Mouse (Mus musculus) neural tube, embryonic 12.5 days (tissue): ENCODE data around the gene Rab2b. TPM values are rescaled to one million over a fixed set of nuclear protein-coding genes. Genes with fewer than 3 reads are reported as not detected.
A peak's percentile ranks its signal among the peaks of the same experiment; 100 is the strongest.

Source experiments
- ATAC-seq: fragments of 200-750 bp; cut with Nextera tagmentation; 2 replicates; pipeline ENCODE4 v1.8.0; 2017; ENCODE audit warnings: low read depth, mild to moderate bottlenecking, moderate TSS enrichment, moderate library complexity; ENCODE audit not compliant: low FRiP score
- H3K27ac ChIP-seq: fragments of 300-500 bp; sonication (generic); 2 replicates; pipeline ENCODE4 v1.5.1; 2016
- H3K27me3 ChIP-seq: fragments of 300-500 bp; sonication (generic); replicated peaks from 2 replicates; pipeline ENCODE4 v1.6.1; 2016; ENCODE audit warnings: mild to moderate bottlenecking
- H3K36me3 ChIP-seq: fragments of 300-500 bp; sonication (generic); 2 replicates; pipeline ENCODE4 v1.6.1; 2016; ENCODE audit warnings: mild to moderate bottlenecking
- H3K4me1 ChIP-seq: fragments of 300-500 bp; sonication (generic); 2 replicates; pipeline ENCODE4 v1.6.1; 2016
- H3K4me2 ChIP-seq: fragments of 300-500 bp; sonication (generic); replicated peaks from 2 replicates; pipeline ENCODE4 v1.6.1; 2016; ENCODE audit warnings: mild to moderate bottlenecking
- H3K4me3 ChIP-seq: fragments of 300-500 bp; sonication (generic); 2 replicates; pipeline ENCODE4 v1.5.1; 2016
- H3K9ac ChIP-seq: fragments of 300-500 bp; sonication (generic); 2 replicates; pipeline ENCODE4 v1.6.1; 2016; ENCODE audit warnings: mild to moderate bottlenecking
- H3K9me3 ChIP-seq: fragments of 300-500 bp; sonication (generic); 2 replicates; pipeline ENCODE4 v1.6.1; 2016; ENCODE audit warnings: mild to moderate bottlenecking
- WGBS: fragments of 180-500 bp; shearing (Covaris S2); methylation state at CpG from one replicate; pipeline ENCODE4 v1.1.7; 2016; 5-methylcytosine and 5-hydroxymethylcytosine counted together
- polyA plus RNA-seq: library from polyadenylated mRNA; unstranded; fragments of >200 nt; fragmentation: Nextera tagmentation; extraction: Ambion mirVana; gene quantifications from 2 replicates; pipeline ENCODE4 v1.2.1, GENCODE M21; 2016

The Rab2b gene
- polyA plus RNA-seq, result 43.7 and 52.9 TPM in 2 replicates

- H3K4me1 ChIP-seq, result peaks cover 7% of the 10 kb centered on the region
- H3K27me3 ChIP-seq, result no peaks in the 10 kb centered on the region
- H3K27ac ChIP-seq, result peak within 1 kb of the TSS; percentile 68
- peak within 1 kb of the TSS; percentile 88 for H3K4me3 ChIP-seq
- H3K36me3 ChIP-seq, result peaks cover 18% of the 10 kb centered on the region
- H3K9me3 ChIP-seq, result no peaks in the 10 kb centered on the region
- H3K9ac ChIP-seq, result peak within 1 kb of the TSS; percentile 88
- ATAC-seq, result peak; percentile 98
- peak within 1 kb of the TSS; percentile 73 for H3K4me2 ChIP-seq
- under 1% methylated on average over 65 of the region's 66 CpGs for WGBS
Measured at GRCm38 (mm10) chr14:52278932-52279746, at the start of gene Rab2b, which contains the start of gene Tox4. TSS of gene Rab2b (minus strand) at chr14:52279545. TSS of gene Tox4 (plus strand) at chr14:52279146.

GRCm38 (mm10) chr14:52327910-52328812 lies 48.8 kb upstream of the Rab2b start, which contains the start of gene Sall2:
TSS of gene Sall2 (minus strand) at chr14:52328762.
- ATAC-seq, result peak; percentile 83
- H3K4me1 ChIP-seq, result peaks cover 18% of the 10 kb centered on the region
- no peaks in the 10 kb centered on the region for H3K27me3 ChIP-seq
- peak within 1 kb of the TSS; percentile 87 for H3K4me2 ChIP-seq
- peak within 1 kb of the TSS; percentile 66 for H3K9ac ChIP-seq
- peak within 1 kb of the TSS; percentile 75 for H3K27ac ChIP-seq
- under 1% methylated on average over 26 of the region's 26 CpGs for WGBS
- H3K36me3 ChIP-seq, result no peaks in the 10 kb centered on the region
- H3K4me3 ChIP-seq, result peak within 1 kb of the TSS; percentile 54
- no peaks in the 10 kb centered on the region for H3K9me3 ChIP-seq

GRCm38 (mm10) chr14:52327375-52327901 lies 48.1 kb upstream of the Rab2b start:
- H3K4me3 ChIP-seq, result peak overlapping the region; percentile 54
- ATAC-seq, result peak; percentile 72
- peaks cover 18% of the 10 kb centered on the region for H3K4me1 ChIP-seq
- 1% methylated on average over 14 of the region's 14 CpGs for WGBS
- H3K36me3 ChIP-seq, result no peaks in the 10 kb centered on the region
- peak overlapping the region; percentile 66 for H3K9ac ChIP-seq
- no peaks in the 10 kb centered on the region for H3K9me3 ChIP-seq
- no peaks in the 10 kb centered on the region for H3K27me3 ChIP-seq
- peak overlapping the region; percentile 75; the same call in 1 of the 2 replicates for H3K27ac ChIP-seq
- H3K4me2 ChIP-seq, result peak overlapping the region; percentile 87

DNA sequence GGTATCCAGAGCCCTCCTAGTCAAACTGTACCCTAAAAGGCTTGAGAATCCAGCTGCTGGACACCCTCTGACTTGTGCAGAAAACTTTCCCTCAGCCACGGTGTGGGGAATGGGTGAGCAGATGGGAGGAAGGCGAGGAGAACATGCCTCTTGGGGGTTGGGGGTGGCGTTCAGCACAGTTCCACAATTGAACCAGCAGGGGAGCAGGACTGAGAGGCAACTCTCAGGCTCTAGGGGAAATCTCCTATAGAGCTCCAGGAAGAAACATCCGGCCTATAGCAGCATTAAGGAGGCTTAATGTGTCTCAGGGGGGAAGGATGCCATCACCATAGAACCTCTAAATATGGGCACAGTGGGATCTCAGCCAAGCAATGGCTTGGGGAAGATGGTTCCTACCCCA lies 46.5 kb upstream of the Rab2b start:
- H3K4me2 ChIP-seq, result peak overlapping the region; percentile 87
- WGBS, result 2% methylated on average over 4 of the region's 4 CpGs
- no peak overlapping the region; the same call in 1 of the 2 replicates for H3K4me3 ChIP-seq
- H3K9me3 ChIP-seq, result no peaks in the 10 kb centered on the region
- peaks cover 18% of the 10 kb centered on the region for H3K4me1 ChIP-seq
- H3K36me3 ChIP-seq, result no peaks in the 10 kb centered on the region
- H3K9ac ChIP-seq, result 0 out of 2 replicates have a peak overlapping the region, but pooled peaks have one; percentile 8
- ATAC-seq, result no peak
- H3K27me3 ChIP-seq, result no peaks in the 10 kb centered on the region
- H3K27ac ChIP-seq, result no peak overlapping the region

GRCm38 (mm10) chr14:52319361-52319760 lies 40.0 kb upstream of the Rab2b start:
- H3K4me1 ChIP-seq, result peaks cover 19% of the 10 kb centered on the region
- no peak for ATAC-seq
- no peak overlapping the region for H3K4me2 ChIP-seq
- no peaks in the 10 kb centered on the region for H3K27me3 ChIP-seq
- H3K9me3 ChIP-seq, result no peaks in the 10 kb centered on the region
- no peak overlapping the region for H3K27ac ChIP-seq
- peaks cover 7% of the 10 kb centered on the region for H3K36me3 ChIP-seq
- H3K9ac ChIP-seq, result no peak overlapping the region
- H3K4me3 ChIP-seq, result no peak overlapping the region
- WGBS, result 76% methylated on average over 6 of the region's 6 CpGs

GRCm38 (mm10) chr14:52316441-52317225 lies 37.3 kb upstream of the Rab2b start:
- Histone ChIP-seq H3K36me3 (peaks cover 34% of the 10 kb centered on the region), H3K4me1 (peaks cover 45% of the 10 kb centered on the region), H3K9me3 (no peaks in the 10 kb centered on the region), H3K4me3 (peak overlapping the region; percentile 68), H3K9ac (peak overlapping the region; percentile 86), H3K27me3 (no peaks in the 10 kb centered on the region), H3K4me2 (peak overlapping the region; percentile 85), H3K27ac (peak overlapping the region; percentile 86)
- ATAC-seq, result peak; percentile 84
- WGBS, result 2% methylated on average over 16 of the region's 16 CpGs

DNA sequence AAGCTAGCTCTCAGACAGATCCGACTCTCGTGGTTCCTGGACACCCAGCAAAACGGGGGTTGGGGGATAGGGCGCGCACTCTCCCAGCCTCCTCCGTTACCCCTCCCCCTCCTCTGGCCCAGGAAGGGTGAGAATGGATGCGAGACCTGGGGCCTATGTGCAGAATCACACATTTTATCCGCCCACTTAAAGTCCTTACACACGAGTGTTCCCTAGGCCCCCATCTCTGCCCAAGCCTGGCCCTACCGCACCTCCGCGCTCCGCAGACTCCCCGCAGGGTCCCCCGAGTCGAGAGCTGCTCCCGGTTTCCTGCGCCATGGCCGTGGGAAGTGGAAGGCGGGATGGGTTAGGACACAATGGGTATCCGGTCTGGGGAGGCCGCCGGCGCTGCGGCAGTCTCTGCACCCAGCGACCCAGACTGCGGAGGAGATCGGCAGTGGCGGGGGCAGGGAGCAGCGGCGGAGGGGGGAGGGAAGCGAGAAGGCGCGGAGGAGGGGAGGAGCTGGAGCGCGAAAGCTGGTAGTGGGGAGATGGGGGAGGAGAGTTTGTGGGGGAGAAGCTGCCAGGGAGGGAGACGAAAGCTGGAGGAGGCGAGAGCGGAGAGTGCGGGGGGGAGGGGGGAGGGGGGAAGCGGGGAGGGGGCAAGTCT lies 36.6 kb upstream of the Rab2b start:
- H3K4me3 ChIP-seq, result peak overlapping the region; percentile 68
- H3K4me1 ChIP-seq, result peaks cover 50% of the 10 kb centered on the region
- peak overlapping the region; percentile 85 for H3K4me2 ChIP-seq
- peak; percentile 83 for ATAC-seq
- H3K27me3 ChIP-seq, result no peaks in the 10 kb centered on the region
- H3K9me3 ChIP-seq, result no peaks in the 10 kb centered on the region
- H3K9ac ChIP-seq, result peak overlapping the region; percentile 86
- H3K36me3 ChIP-seq, result peaks cover 41% of the 10 kb centered on the region
- WGBS, result 1% methylated on average over 31 of the region's 41 CpGs
- peak overlapping the region; percentile 86 for H3K27ac ChIP-seq

DNA sequence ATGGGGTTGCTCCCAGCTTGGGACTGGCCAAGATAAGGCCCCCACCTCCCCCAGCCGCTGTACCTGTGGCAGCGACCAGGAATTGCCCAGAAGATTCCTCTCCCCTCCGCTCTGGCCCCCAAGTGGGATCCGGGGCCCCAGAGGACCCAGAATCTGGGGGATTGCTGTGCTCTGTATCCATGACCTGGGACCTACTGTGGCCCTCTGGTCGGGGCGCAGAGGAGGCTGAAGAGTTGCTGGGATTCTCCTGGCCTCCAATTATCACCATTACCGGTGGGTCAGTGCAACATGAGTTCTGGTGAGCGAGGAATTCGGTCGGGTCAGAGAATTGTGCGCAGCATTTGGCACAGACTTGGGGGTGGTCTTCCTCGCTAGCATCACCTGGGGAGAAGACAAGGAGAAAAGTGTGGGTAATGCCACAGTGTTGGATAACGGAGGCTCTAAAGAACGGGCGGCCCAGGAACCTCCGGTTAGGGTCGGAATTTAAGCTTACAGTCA lies 36.0 kb upstream of the Rab2b start:
- peak overlapping the region; percentile 86 for H3K9ac ChIP-seq
- peaks cover 47% of the 10 kb centered on the region for H3K36me3 ChIP-seq
- 4% methylated on average over 17 of the region's 17 CpGs for WGBS
- H3K9me3 ChIP-seq, result no peaks in the 10 kb centered on the region
- no peaks in the 10 kb centered on the region for H3K27me3 ChIP-seq
- H3K4me2 ChIP-seq, result peak overlapping the region; percentile 85
- H3K27ac ChIP-seq, result peak overlapping the region; percentile 86; the same call in 1 of the 2 replicates
- ATAC-seq, result peak; percentile 8; the same call in 1 of the 2 replicates
- peak overlapping the region; percentile 68 for H3K4me3 ChIP-seq
- peaks cover 50% of the 10 kb centered on the region for H3K4me1 ChIP-seq

DNA sequence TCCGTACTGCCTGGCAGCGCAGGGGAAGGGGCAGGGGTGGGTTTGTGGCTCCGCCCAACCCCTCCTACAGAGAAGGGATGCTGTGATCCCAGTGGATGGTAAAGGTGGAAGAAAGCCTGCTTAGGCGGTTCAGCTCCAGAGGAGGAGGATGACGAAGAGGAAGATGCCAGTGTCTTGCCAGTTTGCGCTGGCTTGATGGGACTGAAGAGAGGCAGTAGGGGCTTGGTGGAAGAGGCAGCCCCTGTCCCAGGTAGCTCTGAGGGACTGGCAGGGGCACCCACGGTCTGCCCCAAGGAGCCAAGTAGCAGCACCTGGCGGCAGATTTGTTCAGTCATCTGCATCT lies 35.4 kb upstream of the Rab2b start:
- 48% methylated on average over 8 of the region's 8 CpGs for WGBS
- Histone ChIP-seq H3K9ac (peak overlapping the region; percentile 86), H3K36me3 (peaks cover 51% of the 10 kb centered on the region), H3K9me3 (no peaks in the 10 kb centered on the region), H3K27me3 (no peaks in the 10 kb centered on the region), H3K4me1 (peaks cover 50% of the 10 kb centered on the region), H3K4me3 (peak overlapping the region; percentile 68), H3K27ac (0 out of 2 replicates have a peak overlapping the region, but pooled peaks have one; percentile 86), H3K4me2 (peak overlapping the region; percentile 85)
- no peak for ATAC-seq

DNA sequence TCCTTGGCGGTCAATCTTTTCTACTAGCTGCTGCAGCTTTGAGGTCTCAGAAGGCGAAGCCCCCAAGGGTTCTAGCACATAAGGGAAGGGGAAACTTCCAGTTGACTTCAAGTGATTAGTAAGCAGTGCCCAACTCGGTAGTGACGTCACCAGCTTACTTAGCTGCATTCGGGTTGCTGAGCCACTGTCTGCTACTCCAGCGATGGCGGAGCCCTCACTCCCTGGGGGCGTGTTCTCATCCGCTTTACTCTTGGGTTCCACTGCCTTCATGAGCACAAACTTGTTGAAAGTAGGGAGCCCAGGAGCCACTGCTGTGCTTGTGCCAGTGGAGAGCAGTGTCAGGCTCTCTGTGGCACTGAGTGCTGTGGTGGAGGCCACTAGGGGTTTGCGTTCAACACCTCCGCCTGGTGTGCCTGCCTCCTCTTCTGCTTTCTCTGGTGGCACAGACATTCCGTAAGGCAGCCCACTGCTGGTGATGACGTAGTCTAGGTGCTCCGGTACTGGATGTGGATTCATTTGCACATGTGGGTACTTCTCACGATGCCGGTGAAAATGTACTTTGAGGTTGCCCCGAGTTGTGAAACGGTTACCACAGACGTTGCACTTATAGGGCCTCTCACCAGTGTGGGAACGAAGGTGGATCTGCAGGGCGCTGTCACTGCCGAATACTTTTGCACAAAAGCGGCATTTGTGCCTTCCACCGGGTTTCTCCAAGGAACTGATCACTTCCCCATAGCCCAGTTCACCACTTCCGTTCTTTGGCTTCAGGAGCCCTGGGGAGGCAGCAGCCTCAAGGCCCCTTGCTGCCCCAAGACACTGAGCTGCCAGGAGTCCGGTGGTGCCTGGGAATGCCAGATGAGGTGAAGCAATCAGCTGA lies 34.8 kb upstream of the Rab2b start:
- H3K4me3 ChIP-seq, result peak overlapping the region; percentile 68
- H3K4me2 ChIP-seq, result peak overlapping the region; percentile 85
- H3K36me3 ChIP-seq, result peaks cover 55% of the 10 kb centered on the region
- H3K9me3 ChIP-seq, result no peaks in the 10 kb centered on the region
- peaks cover 50% of the 10 kb centered on the region for H3K4me1 ChIP-seq
- no peak overlapping the region for H3K27ac ChIP-seq
- peak overlapping the region; percentile 86; the same call in 1 of the 2 replicates for H3K9ac ChIP-seq
- no peak for ATAC-seq
- 91% methylated on average over 26 of the region's 26 CpGs for WGBS
- H3K27me3 ChIP-seq, result no peaks in the 10 kb centered on the region
